Mouse (Mus musculus) neural tube, embryonic 10.5 days (tissue): ENCODE data around the gene Vmn2r103.

Experiments used
- DNase-seq: peaks from one replicate; pipeline ENCODE4 v3.0.0-alpha.2; 2017; ENCODE audit warnings: low spot score; ENCODE audit errors: extremely low spot score

Vmn2r103 gene

GRCm38 (mm10) chr17:19773063-19773462 lies at the start of gene Vmn2r103:
Vmn2r103 (plus strand) TSS chr17:19773363.
- no peak for DNase-seq

- DNase-seq, result no peak
These were observed 5.8 kb downstream of the Vmn2r103 start for GRCm38 (mm10) chr17:19778994-19779393.

GRCm38 (mm10) chr17:19789248-19789647 lies 16.1 kb downstream of the Vmn2r103 start:
- DNase-seq, result no peak
